Mouse (Mus musculus): Measurements from ENCODE around the gene Ppp1r17.

The Ppp1r17 gene

GRCm38 (mm10) chr6:56017291-56017994 lies at the start of gene Ppp1r17:
Gene Ppp1r17, plus strand, starts transcription at chr6:56017497.
- no peak for DNase-seq (ENCODE audit: low spot score in 2 of 2)

GRCm38 (mm10) chr6:55972998-55973397 lies 44.3 kb upstream of the Ppp1r17 start:
- peak; percentile 12 to 24 for DNase-seq (ENCODE audit: low spot score in 2 of 2)

- DNase-seq (ENCODE audit: low spot score in 2 of 2) = no peak
Measured at GRCm38 (mm10) chr6:55979766-55980165, 37.5 kb upstream of the Ppp1r17 start.

- DNase-seq (ENCODE audit: low spot score in 2 of 2) = no peak
Measured at GRCm38 (mm10) chr6:56008711-56009110, 8.6 kb upstream of the Ppp1r17 start.

DNA sequence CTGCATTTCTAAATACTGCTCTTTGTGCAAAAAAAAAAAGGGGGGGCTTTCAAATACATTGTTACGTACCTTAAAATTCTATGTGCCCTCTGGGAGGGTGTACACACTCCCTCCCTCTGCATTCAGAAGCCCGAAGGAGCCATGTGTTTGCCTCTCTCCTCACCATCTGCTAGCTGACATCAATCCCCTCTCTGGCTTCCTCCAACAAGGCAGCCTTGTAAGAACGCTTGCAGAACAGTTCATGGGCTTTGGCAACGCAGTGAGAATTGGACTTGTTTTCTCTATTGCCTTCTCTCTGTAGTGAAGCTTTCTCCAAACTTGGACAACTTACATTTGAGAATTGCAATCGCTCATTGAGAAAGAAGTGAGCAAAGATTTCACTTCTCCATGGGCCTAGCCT lies 4.9 kb upstream of the Ppp1r17 start:
- DNase-seq (ENCODE audit: low spot score in 2 of 2) = no peak

GRCm38 (mm10) chr6:56019632-56020031 lies 2.3 kb downstream of the Ppp1r17 start:
- DNase-seq (ENCODE audit: low spot score in 2 of 2) = no peak

GRCm38 (mm10) chr6:56025533-56025932 lies 8.2 kb downstream of the Ppp1r17 start:
- peak in 1 of 2 experiments; percentile 10 for DNase-seq (ENCODE audit: low spot score in 2 of 2)

DNA sequence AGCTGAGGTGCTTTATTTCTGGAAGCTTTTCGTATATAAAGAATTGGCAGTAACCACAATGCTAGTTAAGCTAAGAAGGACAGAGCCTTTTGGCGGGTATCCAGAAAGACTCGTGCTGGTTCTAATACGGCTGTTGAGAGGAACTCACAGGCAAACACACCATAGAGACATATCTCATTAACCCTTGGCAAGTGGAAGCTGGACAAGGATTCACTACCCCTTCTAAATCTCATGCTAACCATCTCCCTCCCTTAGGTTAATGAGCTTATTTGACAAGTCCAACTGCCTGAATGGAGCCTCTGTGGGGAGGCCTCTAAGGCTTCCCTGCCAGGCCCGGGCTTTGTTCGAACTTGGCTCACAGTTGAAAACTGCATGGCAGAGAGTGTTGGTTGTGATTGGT lies 10.0 kb downstream of the Ppp1r17 start:
- peak in 1 of 2 experiments; percentile 7 for DNase-seq (ENCODE audit: low spot score in 2 of 2)

GRCm38 (mm10) chr6:56027966-56028365 lies 10.7 kb downstream of the Ppp1r17 start:
- DNase-seq (ENCODE audit: low spot score in 2 of 2) = no peak

GRCm38 (mm10) chr6:56029986-56030385 lies 12.7 kb downstream of the Ppp1r17 start:
- DNase-seq (ENCODE audit: low spot score in 2 of 2) = no peak

- no peak for DNase-seq (ENCODE audit: low spot score in 2 of 2)
Measured at GRCm38 (mm10) chr6:56032231-56032630, 14.9 kb downstream of the Ppp1r17 start.

- DNase-seq (ENCODE audit: low spot score in 2 of 2) = no peak
Measured at GRCm38 (mm10) chr6:56035054-56035453, 17.8 kb downstream of the Ppp1r17 start.

DNA sequence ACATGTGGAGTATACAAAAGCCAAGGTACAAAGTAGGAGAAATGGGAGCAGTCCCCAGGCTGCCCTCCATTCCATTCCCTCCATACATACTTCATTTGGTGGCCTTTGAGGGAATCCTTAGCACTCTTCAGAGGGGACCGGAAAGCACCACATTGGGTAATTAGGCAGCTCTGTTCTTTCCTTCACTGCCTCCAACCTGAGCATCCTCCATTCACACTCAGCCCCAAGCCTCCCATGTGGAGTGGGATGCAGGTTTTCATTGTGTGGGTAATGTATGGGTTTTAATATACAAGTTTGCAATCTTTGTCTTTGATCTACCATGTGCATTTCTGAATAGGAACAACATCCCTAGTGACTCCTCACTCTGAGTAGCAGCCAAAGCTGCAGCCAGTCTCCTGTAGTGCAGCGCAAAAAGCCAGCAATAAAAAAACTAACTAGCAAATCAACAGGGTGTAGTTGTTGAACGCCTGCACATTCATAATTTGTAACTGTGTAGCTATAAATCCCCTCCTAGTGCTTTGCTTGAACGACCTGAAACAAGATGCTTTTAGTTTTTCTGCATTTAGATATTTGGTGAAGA lies 22.3 kb downstream of the Ppp1r17 start:
- no peak for DNase-seq (ENCODE audit: low spot score in 2 of 2)

DNA sequence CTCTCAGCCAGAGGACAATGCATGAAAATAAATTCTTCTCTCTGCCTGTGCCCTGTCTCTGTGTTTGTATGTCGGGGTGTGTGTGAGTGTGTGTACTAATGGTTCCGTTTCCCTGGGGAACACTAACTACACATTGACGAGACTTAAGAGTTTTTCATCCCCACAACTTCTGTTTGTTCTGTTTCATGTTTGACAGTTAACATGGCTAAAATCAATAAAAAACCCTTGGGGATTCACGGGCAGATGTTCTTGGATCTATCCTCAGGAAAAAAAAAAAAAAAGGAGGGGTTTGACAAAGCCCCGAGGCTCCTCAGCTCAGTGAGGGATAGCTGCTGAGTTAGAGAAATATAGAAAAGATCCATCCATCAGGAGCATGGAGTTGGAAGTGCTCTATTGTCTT lies 27.0 kb downstream of the Ppp1r17 start:
- no peak for DNase-seq (ENCODE audit: low spot score in 2 of 2)

DNA sequence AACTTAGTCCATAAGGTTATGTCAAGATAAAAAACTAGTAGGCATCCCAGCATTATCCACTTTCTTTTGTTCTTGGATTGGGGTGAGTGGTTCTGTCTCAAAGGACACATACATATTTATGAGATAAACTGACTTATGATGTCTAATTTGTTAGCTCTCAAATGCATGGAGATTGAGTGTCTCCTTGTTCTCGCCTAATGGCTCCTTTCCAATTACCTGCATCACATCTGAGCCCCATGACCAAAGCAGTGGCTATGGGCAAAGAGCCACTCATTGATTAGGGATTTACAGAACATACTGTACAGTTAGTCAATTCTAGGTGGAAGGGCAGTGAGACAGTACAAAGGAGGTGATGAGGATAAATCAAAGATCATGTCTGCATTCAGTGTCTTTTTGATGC lies 27.4 kb downstream of the Ppp1r17 start:
- no peak for DNase-seq (ENCODE audit: low spot score in 2 of 2)

- no peak for DNase-seq (ENCODE audit: low spot score in 2 of 2)
Measured at GRCm38 (mm10) chr6:56048580-56048979, 31.3 kb downstream of the Ppp1r17 start.

DNA sequence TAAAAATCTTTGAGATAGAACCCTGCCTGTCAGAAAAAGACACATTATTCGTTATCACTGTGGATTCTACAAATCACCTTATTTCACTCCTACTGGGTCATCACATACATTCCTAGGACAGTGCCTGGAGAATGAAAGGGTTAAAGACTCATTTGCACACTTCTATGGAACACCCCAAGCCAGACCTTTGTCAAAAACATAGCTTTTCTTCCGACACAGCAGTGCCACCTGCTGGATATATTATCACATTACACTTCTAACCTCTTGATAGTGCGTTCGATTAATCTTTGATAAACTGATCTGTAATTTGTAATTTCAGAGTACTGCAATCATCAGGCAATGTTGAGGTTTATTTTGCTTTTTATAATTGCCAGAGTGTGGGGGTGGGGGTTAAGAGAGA lies 31.8 kb downstream of the Ppp1r17 start:
- peak in 1 of 2 experiments; percentile 57 for DNase-seq (ENCODE audit: low spot score in 2 of 2)

DNA sequence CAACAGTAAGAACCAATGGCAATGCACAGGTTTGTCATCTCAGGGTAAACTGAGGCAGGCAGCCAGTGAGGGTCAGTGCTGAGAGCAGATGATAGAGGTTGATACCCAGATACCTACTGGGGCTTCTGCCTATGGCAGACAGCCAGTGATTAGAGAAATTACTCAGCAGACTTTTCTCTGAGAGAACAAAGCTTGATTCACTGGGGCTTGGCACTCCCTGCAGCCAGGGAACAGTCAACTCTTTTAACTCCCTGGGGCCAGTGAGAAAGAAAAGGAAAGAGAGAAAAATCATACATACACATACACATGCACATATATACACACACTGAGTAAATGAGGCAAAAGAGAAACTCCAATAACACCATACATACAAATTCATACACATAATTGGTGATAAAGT lies 46.4 kb downstream of the Ppp1r17 start:
- DNase-seq (ENCODE audit: low spot score in 2 of 2) = no peak

- peak; percentile 33 to 63 for DNase-seq (ENCODE audit: low spot score in 2 of 2)
Measured at GRCm38 (mm10) chr6:56066632-56067282, 49.5 kb downstream of the Ppp1r17 start.

DNA sequence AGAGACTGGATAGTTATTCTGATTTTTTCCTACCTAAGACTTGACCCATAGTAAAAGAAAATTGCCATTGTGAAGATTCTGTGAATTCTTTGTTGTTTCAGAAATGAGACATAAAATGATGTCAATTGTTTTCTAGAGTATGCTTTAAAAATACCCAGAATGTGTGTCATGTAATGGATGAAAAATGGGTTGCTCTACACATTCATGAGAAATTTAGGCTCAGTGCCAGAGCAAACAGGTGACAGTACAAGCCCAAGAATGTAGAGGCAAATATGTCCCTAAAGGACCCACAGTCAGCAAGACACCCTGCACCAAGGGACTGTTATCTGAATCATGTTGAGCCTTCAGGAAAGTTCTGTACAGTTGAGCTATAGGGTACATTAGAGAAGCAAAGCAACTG lies 51.2 kb downstream of the Ppp1r17 start:
- DNase-seq (ENCODE audit: low spot score in 2 of 2) = no peak

- no peak for DNase-seq (ENCODE audit: low spot score in 2 of 2)
Measured at GRCm38 (mm10) chr6:56076378-56076805, 59.1 kb downstream of the Ppp1r17 start.
